Mouse (Mus musculus) embryonic fibroblast, embryonic 13.5 days (primary cell): Measurements from ENCODE around the gene Ano6. TPM values are rescaled to one million over a fixed set of nuclear protein-coding genes. Genes with fewer than 3 reads are reported as not detected.

Experiments used
- H3K27ac ChIP-seq: 2 replicates; pipeline ENCODE4 v1.5.1; 2012; ENCODE audit warnings: low read length, control low read depth, inconsistent platforms; ENCODE audit not compliant: insufficient read depth
- H3K4me1 ChIP-seq: 2 replicates; pipeline ENCODE4 v1.6.1; 2011; ENCODE audit warnings: low read length; ENCODE audit not compliant: control insufficient read depth, insufficient read depth
- H3K4me3 ChIP-seq: 2 replicates; pipeline ENCODE4 v1.5.1; 2011; ENCODE audit warnings: mild to moderate bottlenecking, control low read depth, low read length; ENCODE audit not compliant: insufficient read depth
- CTCF ChIP-seq: IDR thresholded peaks from 2 replicates; pipeline ENCODE4 v1.5.1; 2011; ENCODE audit warnings: mild to moderate bottlenecking, control low read depth, low read length, moderate library complexity, borderline replicate concordance; ENCODE audit not compliant: insufficient read depth
- POLR2A ChIP-seq: IDR thresholded peaks from 2 replicates; pipeline ENCODE4 v1.6.1; 2011; ENCODE audit warnings: low read depth, mild to moderate bottlenecking, control low read depth, low read length, moderate library complexity
- polyA plus RNA-seq: library from polyadenylated mRNA; stranded (reverse); fragments of >200 nt; gene quantifications from 2 replicates; pipeline ENCODE4 v1.2.4, GENCODE M21; 2011; ENCODE audit warnings: low read depth; ENCODE audit not compliant: missing spikeins, insufficient read length

Gene Ano6
- polyA plus RNA-seq, 1 experiment: 102 TPM

GRCm38 (mm10) chr15:95804255-95804654, 13.6 kb downstream of the Ano6 start:
- peaks cover 23% of the 10 kb centered on the region for H3K4me1 ChIP-seq
- no peak overlapping the region for H3K4me3 ChIP-seq
- no peak; the same call in 1 of the 2 replicates for TF ChIP-seq POLR2A
- TF ChIP-seq CTCF: no peak
- H3K27ac ChIP-seq: peak overlapping the region; percentile 98

- Histone ChIP-seq H3K27ac (peak overlapping the region; percentile 96), H3K4me1 (peaks cover 23% of the 10 kb centered on the region), H3K4me3 (no peak overlapping the region)
- no peak for TF ChIP-seq POLR2A
- no peak for TF ChIP-seq CTCF
Observed at GRCm38 (mm10) chr15:95805022-95805471, 14.4 kb downstream of the Ano6 start.

- H3K27ac ChIP-seq: no peak overlapping the region
- H3K4me3 ChIP-seq: no peak overlapping the region
- peaks cover 14% of the 10 kb centered on the region for H3K4me1 ChIP-seq
- TF ChIP-seq POLR2A (no peak), CTCF (no peak)
Observed at GRCm38 (mm10) chr15:95807908-95808307, 17.3 kb downstream of the Ano6 start.

- TF ChIP-seq POLR2A: no peak
- no peak for TF ChIP-seq CTCF
- Histone ChIP-seq H3K4me3 (no peak overlapping the region), H3K27ac (no peak overlapping the region), H3K4me1 (peaks cover 4% of the 10 kb centered on the region)
Observed at GRCm38 (mm10) chr15:95810357-95810761, 19.7 kb downstream of the Ano6 start.

- TF ChIP-seq POLR2A (no peak), CTCF (no peak)
- Histone ChIP-seq H3K4me1 (peaks cover 2% of the 10 kb centered on the region), H3K27ac (no peak overlapping the region), H3K4me3 (no peak overlapping the region)
Observed at GRCm38 (mm10) chr15:95812821-95813571, 22.4 kb downstream of the Ano6 start.

GRCm38 (mm10) chr15:95817501-95817900, 26.9 kb downstream of the Ano6 start:
- Histone ChIP-seq H3K4me1 (no peaks in the 10 kb centered on the region), H3K4me3 (no peak overlapping the region), H3K27ac (no peak overlapping the region)
- no peak for TF ChIP-seq POLR2A
- TF ChIP-seq CTCF: no peak

GRCm38 (mm10) chr15:95819249-95820035, 28.8 kb downstream of the Ano6 start:
- no peak for TF ChIP-seq CTCF
- TF ChIP-seq POLR2A: no peak
- Histone ChIP-seq H3K27ac (no peak overlapping the region), H3K4me3 (no peak overlapping the region), H3K4me1 (peaks cover 13% of the 10 kb centered on the region; the same call in 1 of the 2 replicates)

GRCm38 (mm10) chr15:95820142-95820541, 29.5 kb downstream of the Ano6 start:
- Histone ChIP-seq H3K4me1 (peaks cover 17% of the 10 kb centered on the region), H3K4me3 (no peak overlapping the region), H3K27ac (no peak overlapping the region)
- TF ChIP-seq CTCF (no peak), POLR2A (no peak)

GRCm38 (mm10) chr15:95820678-95821077, 30.0 kb downstream of the Ano6 start:
- H3K4me3 ChIP-seq: no peak overlapping the region
- TF ChIP-seq POLR2A (no peak), CTCF (no peak)
- no peak overlapping the region for H3K27ac ChIP-seq
- peaks cover 18% of the 10 kb centered on the region for H3K4me1 ChIP-seq

- Histone ChIP-seq H3K27ac (no peak overlapping the region), H3K4me3 (no peak overlapping the region), H3K4me1 (peaks cover 26% of the 10 kb centered on the region)
- TF ChIP-seq CTCF (no peak), POLR2A (no peak)
Observed at GRCm38 (mm10) chr15:95822099-95822498, 31.5 kb downstream of the Ano6 start.
